Mouse (Mus musculus) activated CD4-positive, CD25-positive, alpha-beta regulatory T cell (primary cell): Measurements from ENCODE around the gene Olfr878. TPM values are rescaled to one million over a fixed set of nuclear protein-coding genes. Genes with fewer than 3 reads are reported as not detected.

Experiments
- polyA plus RNA-seq, 2 experiments: library from polyadenylated mRNA; unstranded; fragments of 100-300 nt; shearing (Covaris generic); gene quantifications; one replicate each; pipeline ENCODE4 v1.2.1; 2017

The Olfr878 gene
- under 1 TPM in 1 of 2 experiments, not detected in 1; 0.12 TPM for polyA plus RNA-seq

DNA sequence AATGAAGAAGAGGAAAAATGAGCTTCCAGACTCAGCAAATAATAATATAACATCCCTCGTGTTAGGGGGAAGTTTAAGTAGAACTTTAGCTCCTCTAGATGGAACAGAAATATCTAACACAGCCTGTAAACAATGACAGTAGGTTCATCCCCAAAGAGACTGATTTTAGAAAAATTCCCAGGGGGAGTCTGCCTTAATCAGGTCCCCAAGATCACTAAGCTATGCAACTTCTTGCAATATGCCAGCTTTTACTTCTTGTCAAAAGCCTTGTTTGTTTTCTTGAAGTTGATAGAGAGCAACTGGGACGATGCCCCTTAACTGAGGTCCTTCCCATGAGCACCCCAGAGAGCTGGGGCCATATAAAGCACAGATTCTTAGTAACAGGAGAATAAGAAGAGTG lies at the start of gene Olfr878:
Gene Olfr878, plus strand, starts transcription at position 301 of the 400 bp plus-strand sequence.

GRCm38 (mm10) chr9:37896661-37897060 lies 21.0 kb upstream of the Olfr878 start, which contains the start of gene Olfr145:
Gene Olfr145, plus strand, starts transcription at chr9:37896724.

Other genes with a start within 250 kb of the Olfr878 start
- gene Panx3, start 248.6 kb upstream of the Olfr878 start, polyA plus RNA-seq = not detected
- under 1 TPM; 0.23 to 0.60 TPM for gene Olfr160, start 201.6 kb upstream of the Olfr878 start, polyA plus RNA-seq
- under 1 TPM in 1 of 2 experiments, not detected in 1; 0.18 TPM for gene Olfr874, start 172.7 kb upstream of the Olfr878 start, polyA plus RNA-seq
- gene Olfr875, start 146.0 kb upstream of the Olfr878 start, polyA plus RNA-seq = under 1 TPM in 1 of 2 experiments, not detected in 1; 0.10 TPM
- under 1 TPM; 0.07 to 0.32 TPM for gene Olfr876, start 114.8 kb upstream of the Olfr878 start, polyA plus RNA-seq
- under 1 TPM in 1 of 2 experiments, not detected in 1; 0.16 TPM for gene Olfr877, start 63.6 kb upstream of the Olfr878 start, polyA plus RNA-seq
- gene Olfr145, start 21.1 kb upstream of the Olfr878 start, polyA plus RNA-seq = not detected
- gene Olfr881, start 74.0 kb downstream of the Olfr878 start, polyA plus RNA-seq = under 1 TPM in 1 of 2 experiments, not detected in 1; 0.26 TPM
- gene Olfr883, start 108.0 kb downstream of the Olfr878 start, polyA plus RNA-seq = not detected
- not detected for gene Olfr884, start 128.7 kb downstream of the Olfr878 start, polyA plus RNA-seq
- gene Olfr885, start 143.5 kb downstream of the Olfr878 start, polyA plus RNA-seq = not detected
- under 1 TPM in 1 of 2 experiments, not detected in 1; 0.34 TPM for gene Olfr887, start 166.2 kb downstream of the Olfr878 start, polyA plus RNA-seq
- not detected for gene Olfr888, start 190.3 kb downstream of the Olfr878 start, polyA plus RNA-seq
- under 1 TPM; 0.02 to 0.05 TPM for gene Olfr889, start 197.4 kb downstream of the Olfr878 start, polyA plus RNA-seq
- under 1 TPM in 1 of 2 experiments, not detected in 1; 0.25 TPM for gene Olfr890, start 224.7 kb downstream of the Olfr878 start, polyA plus RNA-seq